Mouse (Mus musculus) retina, postnatal 7 days (tissue): Measurements from ENCODE around the gene Pcgf6.
"Not testable (repeated sequence)": the region's sequence is repeated elsewhere in the genome, so short reads cannot be mapped to it uniquely, and the experiment has no call there.

Experiments
- DNase-seq: peaks from one replicate; pipeline ENCODE4 v3.0.0-alpha.2; 2012; ENCODE audit warnings: low read depth, low spot score

Gene Pcgf6

GRCm38 (mm10) chr19:46998953-46999352, 51.8 kb downstream of the Pcgf6 start:
- no peak for DNase-seq

GRCm38 (mm10) chr19:46998168-46998870, 52.4 kb downstream of the Pcgf6 start:
- DNase-seq, result no peak

- DNase-seq, result no peak
Measured at GRCm38 (mm10) chr19:46996095-46996494, 54.6 kb downstream of the Pcgf6 start.

GRCm38 (mm10) chr19:46992329-46992728, 58.4 kb downstream of the Pcgf6 start:
- not testable (repeated sequence) for DNase-seq

GRCm38 (mm10) chr19:46991145-46991544, 59.6 kb downstream of the Pcgf6 start:
- DNase-seq, result peak; percentile 74

GRCm38 (mm10) chr19:46990625-46991024, 60.1 kb downstream of the Pcgf6 start:
- not testable (repeated sequence) for DNase-seq

GRCm38 (mm10) chr19:46990153-46990518, 60.6 kb downstream of the Pcgf6 start:
- DNase-seq, result no peak

GRCm38 (mm10) chr19:46989479-46990152, 61.1 kb downstream of the Pcgf6 start:
- DNase-seq, result no peak

GRCm38 (mm10) chr19:46988231-46989087, 62.2 kb downstream of the Pcgf6 start:
- no peak for DNase-seq

- DNase-seq, result no peak
Measured at GRCm38 (mm10) chr19:46987646-46988045, 63.1 kb downstream of the Pcgf6 start.

- no peak for DNase-seq
Measured at GRCm38 (mm10) chr19:46984726-46985622, 65.7 kb downstream of the Pcgf6 start.

- DNase-seq, result no peak
Measured at GRCm38 (mm10) chr19:46983966-46984380, 66.7 kb downstream of the Pcgf6 start.
